Mouse (Mus musculus) fibroblast of lung, adult 2 months (primary cell): Measurements from ENCODE around the gene Gm4131.

ENCODE experiments used
- DNase-seq: peaks from one replicate; pipeline ENCODE4 v3.0.0-alpha.2; 2011; ENCODE audit warnings: low read depth

The Gm4131 gene

GRCm38 (mm10) chr14:62457420-62458181 lies 109.1 kb downstream of the Gm4131 start:
- DNase-seq, result peak; percentile 62

- no peak for DNase-seq
These were observed 110.4 kb downstream of the Gm4131 start, which contains the start of gene Gucy1b2 for GRCm38 (mm10) chr14:62456239-62456747. Gene Gucy1b2 (minus strand): TSS chr14:62456289.

GRCm38 (mm10) chr14:62455570-62455879 lies 111.2 kb downstream of the Gm4131 start:
- no peak for DNase-seq

DNA sequence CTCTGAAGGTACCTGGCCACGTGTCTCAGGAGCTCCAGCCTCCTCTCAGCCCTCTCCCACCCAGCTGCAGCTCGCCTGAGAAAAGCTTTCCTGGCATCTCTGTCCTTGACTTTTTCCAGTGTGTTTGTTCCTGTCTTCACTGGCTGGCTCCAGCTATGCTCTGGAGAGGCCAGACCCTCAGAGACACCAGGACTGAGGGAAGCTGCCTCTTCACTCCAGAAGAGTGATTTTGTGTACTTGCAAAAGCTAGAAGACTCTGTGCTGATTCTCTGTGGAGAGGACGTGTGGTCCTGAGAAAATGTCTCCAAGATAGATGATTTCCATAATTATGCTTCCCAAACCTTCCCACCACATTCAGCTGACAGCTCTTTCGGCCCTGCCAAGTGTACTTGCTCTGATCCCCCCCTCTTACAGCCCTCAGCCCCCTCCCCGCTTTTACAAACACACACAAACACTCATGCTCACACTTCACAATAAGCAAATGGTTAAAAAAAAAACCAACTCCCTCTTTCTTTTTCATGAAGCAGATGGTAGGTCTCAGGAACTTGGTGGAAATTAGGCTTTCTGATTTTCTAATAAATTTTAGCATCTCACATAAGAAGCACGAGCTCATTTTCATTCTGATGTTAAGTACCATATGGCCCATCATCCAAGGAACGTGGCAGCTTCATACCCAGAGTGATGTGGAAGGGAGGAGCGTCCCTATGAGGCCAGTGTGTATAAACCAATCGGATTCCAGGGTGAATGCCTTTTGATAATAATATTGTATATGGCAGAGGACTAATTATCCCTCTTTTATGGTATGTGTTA lies 111.8 kb downstream of the Gm4131 start:
- no peak for DNase-seq

DNA sequence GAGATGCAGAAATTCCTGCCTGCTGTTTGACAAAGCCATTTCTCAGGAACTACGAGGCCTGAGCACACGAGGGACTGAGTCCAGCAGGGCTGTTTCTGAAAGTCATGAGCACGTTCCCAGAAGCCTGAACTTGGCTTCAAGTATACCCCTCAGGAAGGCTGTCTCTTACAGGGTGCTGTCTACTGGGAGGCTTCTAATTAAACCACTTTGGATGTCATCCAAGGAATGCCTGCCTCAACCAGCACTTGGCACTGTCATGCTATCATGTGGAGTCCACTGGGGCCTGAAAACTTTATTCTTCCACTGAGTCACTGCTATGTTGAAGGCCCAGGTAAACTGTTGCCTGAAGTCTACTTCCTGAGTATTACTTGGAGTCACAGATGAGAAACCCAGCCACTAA lies 112.6 kb downstream of the Gm4131 start:
- DNase-seq, result no peak

GRCm38 (mm10) chr14:62453276-62453675 lies 113.4 kb downstream of the Gm4131 start:
- no peak for DNase-seq

GRCm38 (mm10) chr14:62450706-62451105 lies 116.0 kb downstream of the Gm4131 start:
- no peak for DNase-seq

GRCm38 (mm10) chr14:62447214-62447548 lies 119.5 kb downstream of the Gm4131 start:
- no peak for DNase-seq

GRCm38 (mm10) chr14:62446385-62447213 lies 120.1 kb downstream of the Gm4131 start:
- DNase-seq, result no peak

DNA sequence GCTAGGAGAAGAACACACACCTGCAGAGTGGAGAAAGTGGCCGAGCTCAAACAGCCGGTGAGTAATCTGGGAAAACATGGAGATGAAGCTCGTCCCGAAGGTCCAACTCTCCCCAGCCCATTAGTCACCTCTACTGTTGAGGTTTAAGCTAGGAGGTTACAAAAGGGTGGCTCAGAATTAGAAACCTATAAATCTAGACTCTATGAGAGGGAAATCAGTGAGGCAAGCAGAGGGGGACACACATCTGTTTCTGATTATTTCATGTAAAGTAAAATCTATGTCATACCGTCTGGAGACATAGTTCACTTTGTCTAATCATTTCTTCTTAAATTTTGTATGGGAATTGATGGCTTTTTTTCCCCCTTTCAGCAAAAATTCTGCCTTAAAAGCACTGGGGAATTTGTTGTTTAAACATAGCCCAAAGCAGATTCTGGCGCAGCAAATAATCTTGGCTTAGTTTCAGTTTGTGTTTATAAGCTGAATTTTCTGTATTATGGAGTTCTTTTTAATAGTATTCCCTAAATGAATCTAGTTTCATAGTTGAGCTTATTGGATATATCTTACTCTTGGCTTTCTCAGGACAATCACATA lies 122.8 kb downstream of the Gm4131 start:
- no peak for DNase-seq

GRCm38 (mm10) chr14:62442971-62443370 lies 123.8 kb downstream of the Gm4131 start:
- DNase-seq, result no peak

- no peak for DNase-seq
These were observed 126.7 kb downstream of the Gm4131 start for GRCm38 (mm10) chr14:62440036-62440435.

DNA sequence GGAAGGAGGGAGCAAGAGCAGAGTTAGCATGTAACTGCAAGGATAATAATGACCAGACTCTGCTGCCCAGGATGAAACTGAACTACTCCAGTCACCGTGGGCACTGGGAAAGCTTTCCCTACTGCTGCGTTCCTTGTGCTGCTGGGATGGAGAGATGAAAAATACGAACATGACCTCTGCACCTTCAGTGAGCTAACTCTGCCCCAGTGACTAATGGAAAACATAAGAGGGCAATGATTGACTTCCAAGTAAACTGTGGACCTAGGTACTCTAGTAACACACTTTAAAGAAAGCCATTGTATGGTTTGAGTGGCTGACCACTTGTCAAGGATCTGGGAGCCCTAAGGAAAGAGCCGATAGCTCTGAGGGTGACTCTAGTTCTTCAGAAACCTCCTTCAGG lies 128.5 kb downstream of the Gm4131 start:
- DNase-seq, result no peak

GRCm38 (mm10) chr14:62437806-62438205 lies 128.9 kb downstream of the Gm4131 start:
- no peak for DNase-seq

- no peak for DNase-seq
These were observed 141.4 kb downstream of the Gm4131 start for GRCm38 (mm10) chr14:62425277-62425691.

GRCm38 (mm10) chr14:62422265-62422664 lies 144.5 kb downstream of the Gm4131 start:
- DNase-seq, result no peak

DNA sequence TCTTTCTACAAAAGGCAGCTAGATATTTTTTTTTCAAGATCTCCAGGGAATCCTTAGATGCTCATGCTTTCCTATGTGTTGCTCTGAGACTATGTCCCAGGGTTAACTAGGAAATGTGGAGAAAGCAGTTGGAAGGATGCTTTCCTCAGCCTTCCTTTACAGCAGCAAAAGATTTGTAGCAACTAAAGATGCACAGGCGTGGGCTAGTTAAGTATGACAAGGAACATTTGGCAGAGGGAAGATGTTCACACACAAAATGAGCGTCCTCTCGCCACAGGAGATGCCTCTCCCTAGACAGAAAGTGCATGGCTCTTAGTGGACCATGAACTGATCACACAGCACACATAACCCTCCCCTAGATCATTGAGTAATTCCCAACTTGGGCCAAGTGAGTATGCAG lies 149.2 kb downstream of the Gm4131 start:
- DNase-seq, result no peak

DNA sequence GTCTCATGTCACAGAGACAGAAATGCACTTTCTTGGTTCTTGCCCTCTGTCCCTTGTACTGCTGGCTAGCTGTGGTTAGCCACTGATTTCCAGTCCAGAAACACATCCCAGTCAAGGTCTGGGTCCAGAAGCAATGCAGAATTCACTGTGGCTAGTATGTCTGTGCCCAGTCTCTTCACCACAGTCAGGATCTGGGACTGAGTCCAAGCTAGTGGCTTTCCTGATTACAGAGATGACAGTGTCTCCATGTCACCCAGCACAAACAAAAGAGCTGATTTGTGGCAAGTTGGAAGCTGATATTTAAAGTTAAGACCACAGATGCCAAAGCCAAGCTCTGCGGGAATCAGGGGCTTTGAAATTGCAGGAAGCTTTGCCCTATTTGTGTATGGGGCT lies 150.0 kb downstream of the Gm4131 start:
- peak; percentile 30 for DNase-seq

DNA sequence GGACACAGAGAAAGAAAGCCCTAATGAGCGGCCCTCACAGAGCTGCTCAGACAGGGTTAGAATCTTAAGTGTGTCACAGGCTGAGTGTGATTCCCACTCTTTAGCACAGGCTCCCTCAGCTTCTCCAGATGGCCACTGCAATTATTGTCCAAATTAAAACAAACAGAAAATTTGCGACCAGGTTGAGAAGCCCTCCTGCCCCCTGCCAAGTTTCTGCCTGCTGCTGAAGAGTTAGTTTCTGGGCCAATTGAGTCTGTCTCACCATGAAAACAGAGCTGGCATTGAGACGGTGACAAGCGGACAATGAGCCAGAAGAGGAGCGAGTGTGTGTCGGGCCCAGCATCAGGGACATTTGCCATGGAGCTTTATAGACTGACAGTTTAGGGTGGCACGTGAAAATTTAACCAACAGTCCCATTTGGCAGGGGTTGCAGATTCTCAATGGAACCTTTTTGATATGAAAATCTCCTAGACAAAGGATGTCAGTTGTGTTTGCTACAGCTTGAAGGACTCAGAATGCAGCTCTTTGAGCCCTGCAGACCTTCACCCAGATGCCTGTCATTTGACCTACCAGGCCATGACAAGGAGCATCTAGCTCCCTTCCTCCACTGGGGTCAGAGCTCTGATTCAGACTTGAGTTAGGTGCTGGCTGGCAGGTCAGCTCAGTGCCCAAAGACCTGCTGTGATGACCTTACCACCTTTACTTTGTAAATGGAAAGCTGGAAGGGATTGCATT lies 150.5 kb downstream of the Gm4131 start:
- DNase-seq, result no peak
